Mouse (Mus musculus): Measurements from ENCODE around the gene Tnnc2.

- TF ChIP-seq CTCF (IDR thresholded peaks at IDR 0.05; ENCODE audit: control insufficient read depth, insufficient read depth, insufficient replicate concordance, low read depth, low read length) (no peak), POLR2A (IDR thresholded peaks at IDR 0.05; ENCODE audit: control insufficient read depth, low read depth, low read length) (no peak)
These were observed 11.8 kb downstream of the Tnnc2 start for GRCm38 (mm10) chr2:164767812-164768540.

All from testis, adult 2 months (tissue).